Mouse (Mus musculus): Measurements from ENCODE around the gene H2al1j. TPM values are rescaled to one million over a fixed set of nuclear protein-coding genes. Genes with fewer than 3 reads are reported as not detected.
"Not testable (repeated sequence)": the region's sequence is repeated elsewhere in the genome, so short reads cannot be mapped to it uniquely, and the experiment has no call there.

The H2al1j gene
- not detected in 2 replicates for polyA plus RNA-seq (2015; fragmentation: Nextera tagmentation; extraction: Ambion mirVana)

- H3K4me3 ChIP-seq (replicated peaks); H3K9ac ChIP-seq; H3K36me3 ChIP-seq; H3K27me3 ChIP-seq; H3K4me1 ChIP-seq (replicated peaks); DNase-seq; ATAC-seq (ENCODE audit: low read depth); H3K27ac ChIP-seq; H3K9me3 ChIP-seq (replicated peaks); H3K4me2 ChIP-seq: not testable (repeated sequence)
- 65% methylated on average over 2 of the region's 2 CpGs for WGBS (ENCODE audit: insufficient replicate concordance)
Observed at GRCm38 (mm10) chrX:11327522-11327921, at the start of gene H2al1j. Gene H2al1j (plus strand): TSS chrX:11327822.

GRCm38 (mm10) chrX:11280741-11281140 is 46.9 kb upstream of the H2al1j start:
- no peak for ATAC-seq (ENCODE audit: low read depth)
- H3K4me2 ChIP-seq, result no peak overlapping the region

GRCm38 (mm10) chrX:11288306-11288882 is 39.2 kb upstream of the H2al1j start:
- 53% methylated on average over 14 of the region's 14 CpGs for WGBS (ENCODE audit: insufficient replicate concordance)
- H3K4me2 ChIP-seq, result no peak overlapping the region
- no peak overlapping the region for H3K27ac ChIP-seq
- no peaks in the 10 kb centered on the region for H3K36me3 ChIP-seq
- H3K9me3 ChIP-seq (replicated peaks), result no peaks in the 10 kb centered on the region
- H3K9ac ChIP-seq, result no peak overlapping the region
- no peaks in the 10 kb centered on the region for H3K4me1 ChIP-seq (replicated peaks)
- no peaks in the 10 kb centered on the region for H3K27me3 ChIP-seq
- no peak overlapping the region for H3K4me3 ChIP-seq (replicated peaks)
- DNase-seq, result no peak
- no peak for ATAC-seq (ENCODE audit: low read depth)

More at GRCm38 (mm10) chrX:11280741-11281140, 46.9 kb upstream of the H2al1j start:
- no peak overlapping the region for H3K27ac ChIP-seq
- no peak overlapping the region for H3K9ac ChIP-seq
- no peaks in the 10 kb centered on the region for H3K9me3 ChIP-seq (replicated peaks)
- H3K4me1 ChIP-seq (replicated peaks), result no peaks in the 10 kb centered on the region
- no peak overlapping the region for H3K4me3 ChIP-seq (replicated peaks)
- no peak for DNase-seq
- no peaks in the 10 kb centered on the region for H3K27me3 ChIP-seq
- WGBS (ENCODE audit: insufficient replicate concordance), result 39% methylated on average over 2 of the region's 2 CpGs
- no peaks in the 10 kb centered on the region for H3K36me3 ChIP-seq

GRCm38 (mm10) chrX:11289244-11289643 is 38.4 kb upstream of the H2al1j start:
- ATAC-seq (ENCODE audit: low read depth) (no peak), DNase-seq (no peak)
- Histone ChIP-seq H3K27me3 (no peaks in the 10 kb centered on the region), H3K4me1 (replicated peaks) (no peaks in the 10 kb centered on the region), H3K27ac (no peak overlapping the region), H3K4me2 (no peak overlapping the region), H3K9me3 (replicated peaks) (no peaks in the 10 kb centered on the region), H3K36me3 (no peaks in the 10 kb centered on the region), H3K4me3 (replicated peaks) (no peak overlapping the region), H3K9ac (no peak overlapping the region)
- WGBS (ENCODE audit: insufficient replicate concordance), result 43% methylated on average over 4 of the region's 4 CpGs

- not testable (repeated sequence) for H3K4me1 ChIP-seq (replicated peaks); H3K27me3 ChIP-seq; DNase-seq; H3K9ac ChIP-seq; H3K4me2 ChIP-seq; H3K36me3 ChIP-seq; H3K9me3 ChIP-seq (replicated peaks); H3K4me3 ChIP-seq (replicated peaks); H3K27ac ChIP-seq; ATAC-seq (ENCODE audit: low read depth)
- no CpG with 5 or more reads among the region's 3 CpGs for WGBS (ENCODE audit: insufficient replicate concordance)
Observed at GRCm38 (mm10) chrX:11298957-11299356, 28.7 kb upstream of the H2al1j start, which contains the start of gene H2al1a. Gene H2al1a (plus strand): TSS chrX:11299257.

GRCm38 (mm10) chrX:11302132-11302531 is 25.5 kb upstream of the H2al1j start, which contains the start of gene H2al1b:
Gene H2al1b (plus strand): TSS chrX:11302432.
- H3K4me1 ChIP-seq (replicated peaks); H3K27me3 ChIP-seq; H3K9ac ChIP-seq; H3K36me3 ChIP-seq; H3K9me3 ChIP-seq (replicated peaks); ATAC-seq (ENCODE audit: low read depth); H3K4me3 ChIP-seq (replicated peaks); H3K27ac ChIP-seq; DNase-seq; H3K4me2 ChIP-seq: not testable (repeated sequence)
- WGBS (ENCODE audit: insufficient replicate concordance), result 88% methylated on average over 1 of the region's 3 CpGs

- not testable (repeated sequence) for H3K36me3 ChIP-seq; H3K27me3 ChIP-seq; H3K27ac ChIP-seq; H3K4me1 ChIP-seq (replicated peaks); DNase-seq; H3K4me3 ChIP-seq (replicated peaks); ATAC-seq (ENCODE audit: low read depth); H3K4me2 ChIP-seq; H3K9ac ChIP-seq; H3K9me3 ChIP-seq (replicated peaks)
- whole genome bisulfite sequencing (ENCODE audit: insufficient replicate concordance), result 66% methylated on average over 2 of the region's 6 CpGs
Observed at GRCm38 (mm10) chrX:11305355-11305754, 22.3 kb upstream of the H2al1j start, which contains the start of gene H2al1c. Gene H2al1c (plus strand): TSS chrX:11305655.

- not testable (repeated sequence) for H3K4me1 ChIP-seq (replicated peaks); H3K9me3 ChIP-seq (replicated peaks); H3K9ac ChIP-seq; H3K27me3 ChIP-seq; H3K36me3 ChIP-seq; ATAC-seq (ENCODE audit: low read depth); H3K4me2 ChIP-seq; H3K27ac ChIP-seq; H3K4me3 ChIP-seq (replicated peaks); DNase-seq
- WGBS (ENCODE audit: insufficient replicate concordance), result no CpG with 5 or more reads among the region's 6 CpGs
Observed at GRCm38 (mm10) chrX:11308524-11308923, 19.1 kb upstream of the H2al1j start, which contains the start of gene H2al1d. Gene H2al1d (plus strand): TSS chrX:11308824.

- not testable (repeated sequence) for H3K9ac ChIP-seq; ATAC-seq (ENCODE audit: low read depth); H3K27me3 ChIP-seq; H3K9me3 ChIP-seq (replicated peaks); H3K4me1 ChIP-seq (replicated peaks); H3K36me3 ChIP-seq; H3K4me2 ChIP-seq; H3K4me3 ChIP-seq (replicated peaks); DNase-seq; H3K27ac ChIP-seq
- WGBS (ENCODE audit: insufficient replicate concordance), result no CpG with 5 or more reads among the region's 3 CpGs
Observed at GRCm38 (mm10) chrX:11311634-11312033, 16.0 kb upstream of the H2al1j start, which contains the start of gene H2al1e. Gene H2al1e (plus strand): TSS chrX:11311934.

GRCm38 (mm10) chrX:11314858-11315257 is 12.8 kb upstream of the H2al1j start, which contains the start of gene H2al1f:
Gene H2al1f (plus strand): TSS chrX:11315158.
- H3K27ac ChIP-seq; H3K4me1 ChIP-seq (replicated peaks); H3K9me3 ChIP-seq (replicated peaks); DNase-seq; H3K36me3 ChIP-seq; ATAC-seq (ENCODE audit: low read depth); H3K4me2 ChIP-seq; H3K9ac ChIP-seq; H3K27me3 ChIP-seq; H3K4me3 ChIP-seq (replicated peaks): not testable (repeated sequence)
- WGBS (ENCODE audit: insufficient replicate concordance), result no CpG with 5 or more reads among the region's 6 CpGs

GRCm38 (mm10) chrX:11317956-11318355 is 9.7 kb upstream of the H2al1j start, which contains the start of gene H2al1g:
Gene H2al1g (plus strand): TSS chrX:11318256.
- H3K4me3 ChIP-seq (replicated peaks); H3K9ac ChIP-seq; H3K36me3 ChIP-seq; H3K27me3 ChIP-seq; DNase-seq; H3K9me3 ChIP-seq (replicated peaks); ATAC-seq (ENCODE audit: low read depth); H3K4me1 ChIP-seq (replicated peaks); H3K27ac ChIP-seq; H3K4me2 ChIP-seq: not testable (repeated sequence)
- WGBS (ENCODE audit: insufficient replicate concordance), result no CpG with 5 or more reads among the region's 3 CpGs

GRCm38 (mm10) chrX:11321192-11321591 is 6.4 kb upstream of the H2al1j start, which contains the start of gene H2al1h:
Gene H2al1h (plus strand): TSS chrX:11321492.
- not testable (repeated sequence) for H3K4me1 ChIP-seq (replicated peaks); H3K4me3 ChIP-seq (replicated peaks); H3K9ac ChIP-seq; ATAC-seq (ENCODE audit: low read depth); H3K4me2 ChIP-seq; H3K27ac ChIP-seq; H3K27me3 ChIP-seq; DNase-seq; H3K36me3 ChIP-seq; H3K9me3 ChIP-seq (replicated peaks)
- no CpG with 5 or more reads among the region's 6 CpGs for WGBS (ENCODE audit: insufficient replicate concordance)
